Mouse (Mus musculus) NIH3T3 (cell line): ENCODE data around the gene Hebp1.
A peak's percentile ranks its signal among the peaks of the same experiment; 100 is the strongest.

Source experiments
- DNase-seq: peaks from one replicate; pipeline ENCODE4 v3.0.0-alpha.2; 2012; ENCODE audit warnings: low read depth

The Hebp1 gene

DNA sequence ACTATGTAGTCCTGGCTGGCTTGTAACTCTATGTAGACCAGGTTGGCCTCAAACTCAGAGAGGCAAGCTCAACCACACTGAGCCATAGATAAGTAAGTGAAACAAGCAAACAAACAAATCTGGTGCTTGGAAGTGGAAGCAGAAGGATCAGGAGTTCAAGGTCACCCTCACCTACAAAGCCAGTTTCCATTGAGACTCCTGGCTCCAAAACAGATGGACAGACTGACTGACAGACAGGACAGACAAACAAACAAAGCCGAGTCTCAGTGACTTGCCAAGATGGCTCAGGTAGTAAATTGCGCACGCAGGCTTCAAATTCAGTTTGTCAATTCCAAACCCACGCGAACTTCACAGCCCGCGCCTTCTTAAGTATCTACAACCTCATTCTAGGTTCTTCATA, 376 bp downstream of the Hebp1 start:
- no peak for DNase-seq

DNA sequence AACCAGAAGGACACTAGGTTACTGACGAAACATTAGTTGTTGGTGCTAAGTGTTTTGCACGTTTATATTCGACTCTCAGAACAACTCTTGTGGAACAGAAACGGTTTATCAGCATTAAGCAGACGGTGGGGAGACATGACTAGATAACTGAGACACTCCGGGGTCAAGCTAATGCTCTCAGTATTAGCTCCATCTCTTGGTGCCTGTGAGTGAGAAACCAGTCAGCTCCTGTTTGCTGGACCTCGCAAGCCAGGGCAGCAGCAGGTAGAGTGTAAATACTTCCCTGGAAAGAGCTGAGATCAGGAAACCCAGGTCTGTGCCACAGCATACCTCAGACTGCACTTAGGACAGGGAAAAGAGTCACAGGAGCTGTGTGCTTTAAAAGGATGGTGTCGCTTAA, 1.1 kb downstream of the Hebp1 start:
- DNase-seq = no peak

GRCm38 (mm10) chr6:135194907-135195306, 2.9 kb downstream of the Hebp1 start:
- no peak for DNase-seq

DNA sequence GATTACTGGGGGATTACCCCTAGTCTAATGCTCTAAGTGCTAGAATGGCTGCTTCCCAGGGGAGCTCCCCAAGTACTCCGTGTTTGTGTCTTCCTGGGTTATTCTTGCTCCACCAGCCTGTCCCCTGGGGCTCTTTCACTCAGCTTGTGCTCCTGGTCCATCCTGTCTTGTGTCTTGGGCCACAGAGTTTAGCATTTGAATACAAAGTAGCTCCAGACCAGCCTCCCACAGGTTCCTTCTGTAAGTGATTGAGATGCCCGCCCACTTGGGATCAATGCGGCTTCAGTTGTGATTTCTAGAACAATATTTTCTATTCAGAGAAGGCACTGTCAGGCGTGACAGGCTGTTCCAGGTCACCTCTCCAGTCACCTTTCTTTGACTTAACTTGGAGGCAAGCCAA, 4.1 kb downstream of the Hebp1 start:
- no peak for DNase-seq

DNA sequence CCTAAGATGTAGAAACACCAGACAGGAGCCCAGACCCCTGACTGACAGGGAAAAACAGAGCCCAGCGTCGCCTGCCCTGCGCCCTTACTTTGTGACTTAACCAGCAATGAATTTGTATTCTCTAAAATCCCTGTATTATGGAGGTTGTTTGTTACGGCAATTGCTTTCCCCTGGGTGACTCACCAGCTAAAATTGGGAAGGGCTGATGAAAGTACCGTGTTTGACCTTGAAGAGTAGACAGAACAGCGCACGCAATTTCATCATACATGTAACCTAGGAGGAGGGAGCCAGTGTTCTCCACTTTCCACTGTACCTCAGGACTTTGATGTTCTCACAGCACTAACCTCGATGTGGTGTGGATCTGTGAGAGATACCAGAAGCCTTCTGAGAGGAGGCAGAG, 4.8 kb downstream of the Hebp1 start:
- DNase-seq = peak; percentile 56

DNA sequence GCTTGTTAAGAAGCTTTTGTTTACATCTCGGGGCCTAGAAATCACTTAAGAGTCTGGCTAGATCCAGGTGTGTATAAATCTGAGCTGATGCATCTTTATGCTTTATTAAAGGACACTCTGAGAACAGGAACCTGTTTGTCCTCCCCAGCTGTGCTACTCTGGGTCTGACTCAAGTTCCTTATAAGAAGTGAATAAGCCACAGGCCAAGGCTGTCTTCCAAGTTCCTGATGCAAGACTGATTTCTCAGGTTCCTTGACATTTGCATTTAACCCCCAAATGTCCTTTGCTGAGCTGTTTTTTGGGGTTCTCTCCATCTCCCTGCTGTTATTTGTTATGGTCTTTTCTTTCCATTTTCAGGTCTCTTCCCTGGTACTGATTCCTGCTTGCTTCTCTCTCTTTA, 5.9 kb downstream of the Hebp1 start:
- peak; percentile 80 for DNase-seq

GRCm38 (mm10) chr6:135190122-135190521, 7.7 kb downstream of the Hebp1 start:
- no peak for DNase-seq

- DNase-seq = no peak
Observed at GRCm38 (mm10) chr6:135188629-135189028, 9.2 kb downstream of the Hebp1 start.

DNA sequence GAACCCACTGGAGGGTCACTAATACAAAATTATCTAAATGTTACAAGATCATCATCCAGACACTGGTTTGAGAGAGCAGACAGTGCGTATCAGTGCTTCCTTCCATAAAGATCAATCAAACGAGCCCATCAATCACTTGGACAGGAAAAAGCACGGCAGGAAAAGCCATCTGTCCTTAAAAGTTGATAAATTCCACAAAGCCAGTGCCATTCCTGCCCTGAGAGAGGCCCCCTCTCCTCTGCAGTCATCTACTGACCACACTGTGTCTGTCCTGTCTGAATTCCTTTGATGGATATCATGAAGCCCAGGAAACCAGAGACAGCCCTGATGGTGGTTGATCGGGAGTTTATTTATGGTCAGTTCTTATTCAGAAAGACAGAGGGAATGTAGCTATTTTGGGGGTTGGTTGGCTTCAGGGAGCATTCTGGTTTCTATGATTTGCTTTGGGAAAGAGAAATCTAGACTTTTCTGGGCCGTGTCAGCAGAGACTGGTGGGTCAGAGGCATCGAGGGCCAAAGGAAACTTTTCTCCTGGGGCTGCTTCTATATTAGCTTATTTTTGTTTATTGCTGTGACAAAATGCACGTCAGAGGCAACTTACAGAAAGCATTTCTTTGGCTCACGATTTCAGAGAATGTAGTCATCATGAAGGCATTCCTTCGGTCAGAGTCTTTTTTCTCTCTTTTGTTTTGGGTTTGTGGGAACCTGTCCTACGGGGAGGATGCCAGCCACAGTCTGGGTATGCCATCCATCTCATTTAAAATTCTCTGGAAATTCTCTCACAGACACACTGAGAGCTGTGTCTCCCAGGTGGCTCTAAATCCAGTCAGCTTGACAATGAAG, 10.5 kb downstream of the Hebp1 start:
- DNase-seq = peak; percentile 81

GRCm38 (mm10) chr6:135183961-135184360, 13.9 kb downstream of the Hebp1 start:
- DNase-seq = peak; percentile 29

- no peak for DNase-seq
Observed at GRCm38 (mm10) chr6:135182925-135183324, 14.9 kb downstream of the Hebp1 start.

GRCm38 (mm10) chr6:135178599-135178998, 19.2 kb downstream of the Hebp1 start:
- DNase-seq = no peak

- no peak for DNase-seq
Observed at GRCm38 (mm10) chr6:135177271-135177670, 20.6 kb downstream of the Hebp1 start.

DNA sequence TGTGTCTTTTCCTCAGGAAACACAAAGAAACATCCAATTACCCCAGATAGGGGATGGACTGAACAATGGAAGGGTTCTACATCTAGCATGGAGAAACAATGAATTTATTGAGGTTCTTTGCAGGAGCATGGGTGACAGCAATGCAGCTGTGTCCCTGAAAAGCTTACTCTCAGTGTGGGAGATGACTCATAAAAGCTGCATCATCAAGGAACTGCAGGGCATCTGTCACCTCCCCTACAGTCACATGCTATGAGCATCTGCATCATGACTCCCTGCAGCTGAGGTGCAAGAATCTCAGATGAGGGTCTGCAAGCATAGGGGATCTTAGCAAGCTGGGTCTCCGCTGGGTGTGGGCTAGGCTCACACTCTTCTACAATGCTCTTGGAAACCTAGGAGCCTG, 22.8 kb downstream of the Hebp1 start:
- no peak for DNase-seq

GRCm38 (mm10) chr6:135171736-135172135, 26.1 kb downstream of the Hebp1 start:
- DNase-seq = no peak

DNA sequence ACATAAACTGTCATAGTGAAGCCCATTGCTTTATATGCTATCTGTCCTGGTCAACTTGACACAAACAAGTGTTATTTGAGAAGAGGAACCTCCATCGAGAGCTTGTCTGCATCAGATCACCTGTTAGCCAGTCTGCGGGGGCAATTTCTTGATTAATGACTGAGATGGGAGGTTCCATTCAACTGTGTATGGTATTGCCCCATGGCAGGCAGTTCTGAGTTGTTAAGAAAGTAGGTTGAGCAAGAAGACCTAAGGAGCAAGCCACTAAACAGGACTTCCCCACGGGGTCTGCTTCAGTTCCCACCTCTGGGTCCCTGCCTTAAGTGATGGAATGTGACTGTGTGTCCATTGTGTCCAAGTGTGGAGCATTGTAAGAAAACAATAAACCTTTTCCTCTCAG, 28.6 kb downstream of the Hebp1 start:
- no peak for DNase-seq

GRCm38 (mm10) chr6:135168471-135168870, 29.4 kb downstream of the Hebp1 start:
- DNase-seq = no peak

- DNase-seq = peak; percentile 84
Observed at GRCm38 (mm10) chr6:135167380-135168311, 30.2 kb downstream of the Hebp1 start.

DNA sequence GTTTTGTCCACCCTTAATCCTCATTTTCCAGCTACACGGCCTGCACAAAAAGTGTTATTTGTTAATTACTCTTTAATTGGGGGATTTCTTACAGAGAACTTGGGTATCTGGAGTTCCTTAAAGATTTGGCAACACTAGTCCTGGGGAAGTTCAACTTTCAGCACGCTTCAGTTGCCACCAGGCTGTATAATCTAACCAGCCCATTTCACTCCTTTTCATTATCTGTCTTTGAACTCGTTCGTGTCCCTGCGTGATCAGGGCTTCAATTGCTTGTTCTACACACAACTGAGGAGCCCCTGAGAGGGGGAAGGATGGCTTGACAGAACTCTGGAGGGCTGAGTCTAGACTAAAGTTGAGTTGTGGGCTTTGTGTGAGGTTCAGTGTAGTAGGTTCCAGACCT, 31.1 kb downstream of the Hebp1 start:
- DNase-seq = no peak

- no peak for DNase-seq
Observed at GRCm38 (mm10) chr6:135166262-135166661, 31.6 kb downstream of the Hebp1 start.

DNA sequence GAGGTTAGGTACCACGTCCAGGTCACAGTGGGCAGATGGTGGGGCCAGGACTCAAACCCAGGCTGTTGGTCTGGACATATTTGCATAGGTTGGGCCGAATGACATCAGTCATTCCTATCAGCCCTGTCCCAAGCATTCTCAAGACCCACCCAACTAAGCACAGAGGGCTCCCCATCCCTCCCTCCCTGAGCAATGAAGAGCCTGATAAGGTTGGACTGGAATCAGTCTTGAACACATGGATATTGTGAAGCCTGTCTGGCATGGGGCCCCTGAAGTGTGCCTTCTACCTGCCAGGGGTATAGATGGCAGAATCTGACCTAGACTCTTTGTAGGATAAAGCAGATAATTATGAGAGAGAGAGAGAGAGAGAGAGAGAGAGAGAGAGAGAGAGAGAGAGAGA, 32.1 kb downstream of the Hebp1 start:
- DNase-seq = no peak

DNA sequence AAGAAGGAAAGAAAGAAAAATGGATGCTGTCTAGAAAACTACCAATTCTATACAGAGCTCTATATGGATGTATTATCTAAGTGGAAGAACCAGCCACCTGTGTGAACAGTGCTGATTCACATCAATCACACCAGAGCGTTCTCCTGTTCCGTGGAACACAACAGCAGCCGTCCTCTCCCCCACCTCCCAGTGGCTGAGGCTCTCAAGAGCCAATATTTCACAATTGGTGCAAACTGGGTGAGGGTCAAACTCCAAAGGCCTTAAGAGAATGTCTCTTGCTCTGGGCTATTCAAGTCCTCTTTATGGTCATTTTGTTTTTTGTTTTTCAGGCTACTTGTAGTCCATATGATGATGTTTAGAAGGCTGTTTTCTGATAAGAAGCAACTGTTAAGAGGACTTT, 32.6 kb downstream of the Hebp1 start:
- no peak for DNase-seq

- DNase-seq = no peak
Observed at GRCm38 (mm10) chr6:135162861-135163260, 35.0 kb downstream of the Hebp1 start.
